Mouse (Mus musculus): ENCODE data around the gene Mettl5. TPM values are rescaled to one million over a fixed set of nuclear protein-coding genes. Genes with fewer than 3 reads are reported as not detected.
"Not testable (repeated sequence)": the region's sequence is repeated elsewhere in the genome, so short reads cannot be mapped to it uniquely, and the experiment has no call there.

Mettl5 gene
- polyA plus RNA-seq (2012; rRNA removed) = 9.8 and 14.0 TPM in 2 replicates
- 33.7 and 41.0 TPM in 2 replicates for polyA plus RNA-seq (2014; fragmentation: Nextera tagmentation; extraction: Ambion mirVana)

GRCm38 (mm10) chr2:69885451-69886305 lies at the start of gene Mettl5:
Mettl5 (minus strand) TSS chr2:69885615.
- Histone ChIP-seq H3K9ac (ENCODE audit: low read depth, low read length, severe bottlenecking) (peak within 1 kb of the TSS; percentile 73), H3K27me3 (ENCODE audit: control insufficient read depth, insufficient read depth, low read length) (no peaks in the 10 kb centered on the region), H3K27ac (replicated peaks; ENCODE audit: low read depth, low read length) (peak within 1 kb of the TSS; percentile 56), H3K4me2 (replicated peaks; ENCODE audit: low read depth, low read length, severe bottlenecking) (peak within 1 kb of the TSS; percentile 70), H3K36me3 (ENCODE audit: control insufficient read depth, insufficient read depth, low read length) (no peaks in the 10 kb centered on the region), H3K9me3 (ENCODE audit: control insufficient read depth, low read length) (no peaks in the 10 kb centered on the region), H3K4me3 (replicated peaks; ENCODE audit: low read length) (peak within 1 kb of the TSS; percentile 49), H3K4me1 (ENCODE audit: control insufficient read depth, insufficient read depth, low read length) (peaks cover 4% of the 10 kb centered on the region)
- 1% methylated on average over 44 of the region's 45 CpGs for WGBS
- ATAC-seq (ENCODE audit: low FRiP score, low read depth) (peak; percentile 97), DNase-seq (ENCODE audit: low spot score) (peak; percentile 80)
- TF ChIP-seq POLR2A (IDR thresholded peaks at IDR 0.05; ENCODE audit: borderline replicate concordance, extremely low read depth, insufficient read depth, insufficient read length) = peak; percentile 69; the same call in 1 of the 2 replicates

DNA sequence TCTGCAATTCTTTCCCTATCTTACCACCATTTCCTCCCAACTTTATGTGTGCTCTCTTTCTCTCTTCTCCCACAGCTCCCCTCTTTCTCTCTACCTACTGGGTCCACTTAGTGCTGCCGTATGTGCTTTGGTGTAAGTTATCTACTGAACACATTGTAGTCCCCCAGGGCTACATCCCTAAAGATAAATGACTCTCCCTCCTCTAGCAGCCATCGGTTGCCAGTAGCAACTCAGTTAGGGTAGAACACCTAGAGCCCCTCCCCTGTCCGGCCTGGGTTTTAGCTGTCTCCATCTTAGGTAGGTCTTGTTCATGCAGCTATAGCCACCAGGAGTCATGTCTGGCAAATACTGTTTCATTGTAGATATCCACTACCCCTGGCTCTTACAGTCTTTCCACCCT lies 39.5 kb upstream of the Mettl5 start:
- Histone ChIP-seq H3K36me3 (ENCODE audit: control insufficient read depth, insufficient read depth, low read length) (peaks cover 47% of the 10 kb centered on the region), H3K9me3 (ENCODE audit: control insufficient read depth, low read length) (no peaks in the 10 kb centered on the region), H3K9ac (ENCODE audit: low read depth, low read length, severe bottlenecking) (no peak overlapping the region), H3K4me2 (replicated peaks; ENCODE audit: low read depth, low read length, severe bottlenecking) (no peak overlapping the region), H3K27me3 (ENCODE audit: control insufficient read depth, insufficient read depth, low read length) (no peaks in the 10 kb centered on the region), H3K27ac (replicated peaks; ENCODE audit: low read depth, low read length) (no peak overlapping the region), H3K4me3 (replicated peaks; ENCODE audit: low read length) (no peak overlapping the region), H3K4me1 (ENCODE audit: control insufficient read depth, insufficient read depth, low read length) (no peaks in the 10 kb centered on the region)
- WGBS = 89% methylated on average over 3 of the region's 3 CpGs
- no peak for DNase-seq (ENCODE audit: low spot score)
- no peak for TF ChIP-seq POLR2A (IDR thresholded peaks at IDR 0.05; ENCODE audit: borderline replicate concordance, extremely low read depth, insufficient read depth, insufficient read length)
- no peak for ATAC-seq (ENCODE audit: low FRiP score, low read depth)

GRCm38 (mm10) chr2:69917301-69917700 lies 31.9 kb upstream of the Mettl5 start:
- Histone ChIP-seq H3K4me3 (replicated peaks; ENCODE audit: low read length) (no peak overlapping the region), H3K9me3 (ENCODE audit: control insufficient read depth, low read length) (no peaks in the 10 kb centered on the region), H3K4me1 (ENCODE audit: control insufficient read depth, insufficient read depth, low read length) (no peaks in the 10 kb centered on the region), H3K36me3 (ENCODE audit: control insufficient read depth, insufficient read depth, low read length) (peaks cover 31% of the 10 kb centered on the region), H3K9ac (ENCODE audit: low read depth, low read length, severe bottlenecking) (no peak overlapping the region), H3K4me2 (replicated peaks; ENCODE audit: low read depth, low read length, severe bottlenecking) (no peak overlapping the region), H3K27me3 (ENCODE audit: control insufficient read depth, insufficient read depth, low read length) (no peaks in the 10 kb centered on the region), H3K27ac (replicated peaks; ENCODE audit: low read depth, low read length) (no peak overlapping the region)
- 84% methylated on average over 3 of the region's 3 CpGs for WGBS
- DNase-seq (ENCODE audit: low spot score) (no peak), ATAC-seq (ENCODE audit: low FRiP score, low read depth) (no peak)
- no peak for TF ChIP-seq POLR2A (IDR thresholded peaks at IDR 0.05; ENCODE audit: borderline replicate concordance, extremely low read depth, insufficient read depth, insufficient read length)

GRCm38 (mm10) chr2:69912801-69913200 lies 27.4 kb upstream of the Mettl5 start:
- no peak for ATAC-seq (ENCODE audit: low FRiP score, low read depth)
- no peak for TF ChIP-seq POLR2A (IDR thresholded peaks at IDR 0.05; ENCODE audit: borderline replicate concordance, extremely low read depth, insufficient read depth, insufficient read length)
- H3K36me3 ChIP-seq (ENCODE audit: control insufficient read depth, insufficient read depth, low read length) = peaks cover 10% of the 10 kb centered on the region
- no peaks in the 10 kb centered on the region for H3K9me3 ChIP-seq (ENCODE audit: control insufficient read depth, low read length)
- DNase-seq (ENCODE audit: low spot score) = no peak
- no peak overlapping the region for H3K4me2 ChIP-seq (replicated peaks; ENCODE audit: low read depth, low read length, severe bottlenecking)
- H3K27ac ChIP-seq (replicated peaks; ENCODE audit: low read depth, low read length) = no peak overlapping the region
- no peaks in the 10 kb centered on the region for H3K4me1 ChIP-seq (ENCODE audit: control insufficient read depth, insufficient read depth, low read length)
- H3K27me3 ChIP-seq (ENCODE audit: control insufficient read depth, insufficient read depth, low read length) = no peaks in the 10 kb centered on the region
- no peak overlapping the region for H3K9ac ChIP-seq (ENCODE audit: low read depth, low read length, severe bottlenecking)
- 65% methylated on average over 2 of the region's 2 CpGs for WGBS
- no peak overlapping the region for H3K4me3 ChIP-seq (replicated peaks; ENCODE audit: low read length)

DNA sequence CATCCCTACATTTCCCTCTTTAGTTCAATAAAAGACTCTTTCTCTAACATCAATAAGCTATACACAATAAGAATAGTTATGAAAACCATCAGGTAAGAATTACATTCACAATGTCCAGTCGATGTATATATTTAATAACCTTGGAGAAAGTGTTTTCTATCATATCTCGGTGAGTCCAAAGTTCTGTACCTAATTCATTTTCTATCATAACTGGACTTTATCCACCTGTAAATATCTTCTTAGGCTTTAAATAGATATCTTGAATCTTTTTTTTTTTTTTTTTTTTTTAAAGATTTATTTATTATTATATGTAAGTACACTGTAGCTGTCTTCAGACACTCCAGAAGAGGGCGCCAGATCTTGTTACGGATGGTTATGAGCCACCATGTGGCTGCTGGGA lies 22.0 kb upstream of the Mettl5 start:
- H3K4me1 ChIP-seq (ENCODE audit: control insufficient read depth, insufficient read depth, low read length); DNase-seq (ENCODE audit: low spot score); H3K9me3 ChIP-seq (ENCODE audit: control insufficient read depth, low read length); H3K36me3 ChIP-seq (ENCODE audit: control insufficient read depth, insufficient read depth, low read length); H3K9ac ChIP-seq (ENCODE audit: low read depth, low read length, severe bottlenecking); H3K27ac ChIP-seq (replicated peaks; ENCODE audit: low read depth, low read length); H3K4me3 ChIP-seq (replicated peaks; ENCODE audit: low read length); H3K4me2 ChIP-seq (replicated peaks; ENCODE audit: low read depth, low read length, severe bottlenecking); ATAC-seq (ENCODE audit: low FRiP score, low read depth); H3K27me3 ChIP-seq (ENCODE audit: control insufficient read depth, insufficient read depth, low read length): not testable (repeated sequence)
- WGBS = 83% methylated on average over 4 of the region's 4 CpGs
